Mouse (Mus musculus) liver, embryonic 14.5 days (tissue): Measurements from ENCODE around the gene Rnf213. TPM values are rescaled to one million over a fixed set of nuclear protein-coding genes. Genes with fewer than 3 reads are reported as not detected.

Experiments
- ATAC-seq: fragments of 200-750 bp; cut with Nextera tagmentation; 2 replicates; pipeline ENCODE4 v1.8.0; 2017; ENCODE audit warnings: moderate number of reproducible peaks, mild to moderate bottlenecking, moderate library complexity; ENCODE audit not compliant: insufficient read depth
- DNase-seq, 3 experiments: peaks; one replicate each; pipeline ENCODE4 v3.0.0-alpha.2; 2012 to 2013; ENCODE audit warnings: low read depth in 3 of 3, low spot score in 3 of 3
- H3K27ac ChIP-seq: fragments of 300-500 bp; sonication (generic); 2 replicates; pipeline ENCODE4 v1.5.1; 2014; ENCODE audit warnings: moderate library complexity, mild to moderate bottlenecking, control low read depth, inconsistent platforms
- H3K27me3 ChIP-seq: fragments of 300-500 bp; sonication (generic); 2 replicates; pipeline ENCODE4 v1.6.1; 2014; ENCODE audit warnings: mild to moderate bottlenecking, low read length, moderate library complexity; ENCODE audit not compliant: control insufficient read depth, insufficient read depth
- H3K36me3 ChIP-seq: fragments of 300-500 bp; sonication (generic); replicated peaks from 2 replicates; pipeline ENCODE4 v1.6.1; 2014; ENCODE audit warnings: low read depth; ENCODE audit not compliant: control insufficient read depth, insufficient read depth
- H3K4me1 ChIP-seq, 2 experiments: fragments of 200-500 bp in 1 of 2; fragments of 300-500 bp in 1 of 2; sonication (generic) in 1 of 2; replicated peaks; 2 replicates each; pipeline ENCODE4 v1.6.1; 2012 to 2014; ENCODE audit warnings: antibody characterized with exemption in 1 of 2, inconsistent platforms in 1 of 2, low read length in 1 of 2; ENCODE audit not compliant: control insufficient read depth in 2 of 2, insufficient read depth in 2 of 2
- H3K4me2 ChIP-seq: fragments of 300-500 bp; sonication (generic); 2 replicates; pipeline ENCODE4 v1.6.1; 2014; ENCODE audit warnings: low read depth, mild to moderate bottlenecking, control low read depth, moderate library complexity
- H3K4me3 ChIP-seq, 2 experiments: fragments of 200-500 bp in 1 of 2; fragments of 300-500 bp in 1 of 2; sonication (generic) in 1 of 2; 2 replicates each; pipeline ENCODE4 v1.5.1; 2012 to 2014; ENCODE audit warnings: low read depth in 2 of 2, low read length in 2 of 2, mild to moderate bottlenecking in 2 of 2, control low read depth in 1 of 2, inconsistent platforms in 1 of 2, moderate library complexity in 1 of 2; ENCODE audit not compliant: insufficient read depth in 1 of 2
- H3K9ac ChIP-seq: fragments of 300-500 bp; sonication (generic); replicated peaks from 2 replicates; pipeline ENCODE4 v1.6.1; 2014; ENCODE audit warnings: mild to moderate bottlenecking, control low read depth, moderate library complexity
- H3K9me3 ChIP-seq: fragments of 300-500 bp; sonication (generic); 2 replicates; pipeline ENCODE4 v1.6.1; 2016; ENCODE audit warnings: low read length, mixed read lengths; ENCODE audit not compliant: control insufficient read depth
- CTCF ChIP-seq: IDR thresholded peaks from 2 replicates; pipeline ENCODE4 v1.5.1; 2016; ENCODE audit warnings: antibody characterized with exemption, low read depth, control low read depth
- EP300 ChIP-seq: IDR thresholded peaks from 2 replicates; pipeline ENCODE4 v1.6.1; 2016; ENCODE audit warnings: antibody characterized with exemption, low read depth
- WGBS: fragments of 180-500 bp; shearing (Covaris S2); extraction: QIAGEN DNeasy Blood & Tissue Kit; methylation state at CpG from one replicate; pipeline ENCODE4 v1.1.7; 2014; ENCODE audit not compliant: insufficient replicate concordance; 5-methylcytosine and 5-hydroxymethylcytosine counted together
- polyA plus RNA-seq, 2 experiments: library from polyadenylated mRNA; depleted of rRNA in 1 of 2; stranded (reverse) in 1 of 2; unstranded in 1 of 2; fragments of >200 nt; fragmentation: Nextera tagmentation in 1 of 2; extraction: Ambion mirVana in 1 of 2; gene quantifications; 2 replicates each; pipeline versions ENCODE4 v1.2.1 to v1.2.3; 2012 to 2014

Rnf213 gene
- polyA plus RNA-seq, 2 experiments: 4.9 to 6.5 TPM

DNA sequence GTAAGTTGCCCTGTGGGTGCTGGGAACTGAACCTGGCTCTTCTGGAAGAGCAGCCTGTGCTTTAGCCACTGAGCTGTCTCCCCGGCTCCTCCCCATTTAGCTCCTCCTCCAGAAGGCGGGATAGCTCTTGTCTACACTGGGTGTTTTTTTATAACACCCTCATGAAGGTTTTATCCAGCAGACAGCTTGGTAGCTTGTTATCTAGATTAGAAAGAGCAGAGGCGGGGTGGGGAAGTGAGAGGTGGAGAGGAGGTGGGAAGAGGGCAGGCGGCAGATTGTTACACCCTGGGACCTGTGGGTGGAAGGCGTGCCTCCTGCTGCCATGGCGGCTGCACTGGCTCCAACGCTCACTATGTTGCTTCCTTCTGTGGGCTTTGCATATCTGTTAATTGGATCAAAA lies 39.8 kb downstream of the Rnf213 start:
- Histone ChIP-seq H3K4me1 (peaks cover 26 to 32% of the 10 kb centered on the region in 2 experiments), H3K27me3 (no peaks in the 10 kb centered on the region), H3K27ac (peak overlapping the region; percentile 21; the same call in 1 of the 2 replicates), H3K4me2 (peak overlapping the region; percentile 15; the same call in 1 of the 2 replicates), H3K9me3 (no peaks in the 10 kb centered on the region), H3K9ac (no peak overlapping the region), H3K36me3 (peaks cover 2% of the 10 kb centered on the region), H3K4me3 (no peak overlapping the region)
- ATAC-seq: peak; percentile 82
- DNase-seq: peak; percentile 68 to 74 (median 68)
- no peak for TF ChIP-seq CTCF
- no peak for TF ChIP-seq EP300
- 18% methylated on average over 7 of the region's 7 CpGs for WGBS

DNA sequence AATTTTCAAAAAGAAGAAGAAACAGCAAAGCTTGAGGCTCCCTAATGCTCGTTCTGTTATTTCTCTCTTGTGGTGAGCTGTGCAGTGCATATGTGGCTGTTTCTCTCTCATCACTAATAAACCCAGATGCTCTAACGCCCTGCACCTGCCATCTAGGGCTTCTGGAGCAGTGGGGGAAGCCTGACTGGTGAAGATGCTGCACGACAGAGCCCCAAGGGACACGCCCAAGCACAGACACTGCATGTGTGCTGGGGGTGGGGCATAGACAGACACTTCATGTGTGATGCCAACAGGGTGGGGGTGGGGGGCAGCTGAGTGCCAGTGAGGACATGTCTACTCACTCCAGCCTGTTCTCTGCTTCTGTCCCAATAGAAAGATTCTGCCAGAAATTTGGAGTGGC lies 41.4 kb downstream of the Rnf213 start:
- Histone ChIP-seq H3K9me3 (no peaks in the 10 kb centered on the region), H3K4me2 (no peak overlapping the region), H3K36me3 (peaks cover 4% of the 10 kb centered on the region), H3K4me1 (peaks cover 14 to 20% of the 10 kb centered on the region in 2 experiments), H3K9ac (no peak overlapping the region), H3K27ac (no peak overlapping the region), H3K27me3 (no peaks in the 10 kb centered on the region), H3K4me3 (no peak overlapping the region)
- DNase-seq: no peak
- ATAC-seq: no peak
- 55% methylated on average over 4 of the region's 4 CpGs for WGBS
- no peak for TF ChIP-seq EP300
- no peak for TF ChIP-seq CTCF

DNA sequence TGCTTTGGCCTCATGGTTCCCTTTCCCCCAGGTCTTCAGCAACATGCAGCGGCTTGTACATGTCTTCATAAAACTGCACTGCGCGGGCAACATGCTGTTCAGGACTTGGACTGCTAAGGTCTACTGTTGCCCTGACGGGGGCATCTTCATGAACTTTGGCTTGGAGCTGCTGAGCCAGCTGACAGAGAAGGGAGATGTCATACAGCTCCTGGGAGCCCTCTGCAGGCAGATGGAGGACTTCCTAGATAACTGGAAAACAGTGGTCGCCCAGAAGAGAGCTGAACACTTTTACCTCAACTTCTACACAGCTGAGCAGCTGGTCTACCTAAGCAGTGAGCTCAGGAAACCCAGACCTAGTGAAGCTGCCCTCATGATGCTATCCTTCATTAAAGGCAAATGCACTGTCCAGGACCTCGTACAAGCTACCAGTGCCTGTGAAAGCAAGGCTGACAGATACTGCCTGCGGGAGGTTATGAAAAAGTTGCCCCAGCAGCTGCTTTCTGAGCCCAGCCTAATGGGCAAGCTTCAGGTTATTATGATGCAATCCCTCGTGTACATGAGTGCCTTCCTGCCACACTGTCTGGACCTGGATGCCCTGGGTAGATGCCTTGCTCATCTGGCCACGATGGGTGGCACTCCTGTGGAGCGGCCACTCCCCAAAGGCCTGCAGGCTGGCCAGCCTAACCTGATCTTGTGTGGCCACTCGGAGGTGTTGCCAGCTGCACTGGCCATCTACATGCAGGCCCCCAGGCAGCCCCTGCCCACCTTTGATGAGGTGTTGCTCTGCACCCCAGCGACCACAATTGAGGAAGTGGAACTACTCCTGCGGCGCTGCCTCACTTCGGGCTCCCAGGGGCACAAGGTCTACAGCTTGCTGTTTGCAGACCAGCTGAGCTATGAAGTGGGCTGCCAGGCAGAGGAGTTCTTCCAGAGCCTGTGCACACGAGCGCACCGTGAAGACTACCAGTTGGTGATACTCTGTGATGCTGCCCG lies 43.3 kb downstream of the Rnf213 start:
- ATAC-seq (no peak), DNase-seq (peak in 1 of 3 experiments; percentile 12)
- WGBS: 59% methylated on average over 19 of the region's 19 CpGs
- H3K9ac ChIP-seq: no peak overlapping the region
- H3K36me3 ChIP-seq: peaks cover 7% of the 10 kb centered on the region
- H3K27me3 ChIP-seq: no peaks in the 10 kb centered on the region
- H3K27ac ChIP-seq: no peak overlapping the region
- H3K9me3 ChIP-seq: no peaks in the 10 kb centered on the region
- H3K4me2 ChIP-seq: no peak overlapping the region
- peaks cover 13 to 17% of the 10 kb centered on the region in 2 experiments for H3K4me1 ChIP-seq
- no peak overlapping the region for H3K4me3 ChIP-seq
- no peak for TF ChIP-seq EP300
- TF ChIP-seq CTCF: peak; percentile 60

DNA sequence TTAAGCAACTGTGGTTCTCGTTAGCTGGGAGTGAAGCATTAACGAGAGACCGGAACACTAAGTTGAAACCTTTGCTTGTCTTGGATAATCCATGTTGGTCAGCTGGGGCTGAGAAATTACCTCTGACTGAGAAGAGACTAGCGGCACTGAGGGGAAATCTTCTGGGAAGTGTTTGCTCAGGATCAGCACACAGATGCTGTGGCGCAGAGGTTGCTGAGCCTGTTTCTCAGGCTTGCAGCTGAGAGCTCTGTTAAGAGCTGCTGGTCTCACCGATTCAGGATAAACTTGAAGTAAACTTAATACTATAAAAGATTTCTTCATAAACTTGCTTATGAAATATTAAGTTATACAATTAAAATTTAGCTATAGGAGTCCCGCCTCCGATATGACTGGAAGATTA lies 45.9 kb downstream of the Rnf213 start:
- ATAC-seq: no peak
- 82% methylated on average over 8 of the region's 8 CpGs for WGBS
- TF ChIP-seq CTCF: no peak
- no peak for TF ChIP-seq EP300
- Histone ChIP-seq H3K27ac (no peak overlapping the region), H3K27me3 (no peaks in the 10 kb centered on the region), H3K4me2 (no peak overlapping the region), H3K4me1 (peaks cover 0 to 4% of the 10 kb centered on the region in 2 experiments; a peak in 2 of 4 replicates), H3K9me3 (no peaks in the 10 kb centered on the region), H3K9ac (no peak overlapping the region), H3K36me3 (peaks cover 11% of the 10 kb centered on the region), H3K4me3 (no peak overlapping the region)
- DNase-seq: no peak

DNA sequence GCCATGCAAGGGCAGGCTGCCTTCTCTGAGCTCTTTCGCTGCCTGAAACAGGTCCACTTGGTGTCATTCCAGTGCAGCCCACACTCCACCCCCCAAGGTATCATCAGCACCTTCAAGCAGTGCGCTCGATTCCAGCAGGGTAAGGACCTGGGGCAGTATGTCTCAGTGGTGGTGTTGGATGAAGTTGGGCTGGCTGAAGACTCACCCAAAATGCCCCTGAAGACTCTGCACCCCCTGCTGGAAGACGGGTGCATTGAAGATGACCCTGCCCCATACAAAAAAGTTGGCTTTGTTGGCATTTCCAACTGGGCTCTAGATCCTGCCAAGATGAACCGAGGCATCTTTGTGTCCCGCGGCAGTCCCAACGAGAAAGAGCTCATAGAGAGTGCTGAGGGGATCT lies 49.3 kb downstream of the Rnf213 start:
- Histone ChIP-seq H3K9me3 (no peaks in the 10 kb centered on the region), H3K4me2 (no peak overlapping the region), H3K27me3 (no peaks in the 10 kb centered on the region), H3K27ac (no peak overlapping the region), H3K4me1 (no peaks in the 10 kb centered on the region), H3K9ac (no peak overlapping the region), H3K4me3 (no peak overlapping the region), H3K36me3 (peaks cover 9% of the 10 kb centered on the region)
- ATAC-seq (no peak), DNase-seq (no peak)
- TF ChIP-seq CTCF: peak; percentile 61
- TF ChIP-seq EP300: no peak
- WGBS: 79% methylated on average over 8 of the region's 8 CpGs
